Mouse (Mus musculus) embryonic facial prominence, embryonic 15.5 days (tissue): Measurements from ENCODE around the gene Gm4027. TPM values are rescaled to one million over a fixed set of nuclear protein-coding genes. Genes with fewer than 3 reads are reported as not detected.
"Not testable (repeated sequence)": the region's sequence is repeated elsewhere in the genome, so short reads cannot be mapped to it uniquely, and the experiment has no call there.

Experiments
- ATAC-seq: fragments of 200-750 bp; cut with Nextera tagmentation; 2 replicates; pipeline ENCODE4 v1.8.0; 2017; ENCODE audit warnings: low read depth, moderate TSS enrichment; ENCODE audit not compliant: insufficient number of reproducible peaks, low FRiP score, low TSS enrichment
- H3K27ac ChIP-seq: fragments of 300-500 bp; sonication (generic); replicated peaks from 2 replicates; pipeline ENCODE4 v1.5.1; 2015; ENCODE audit warnings: mild to moderate bottlenecking, inconsistent platforms
- H3K27me3 ChIP-seq: fragments of 300-500 bp; sonication (generic); 2 replicates; pipeline ENCODE4 v1.6.1; 2015; ENCODE audit warnings: inconsistent platforms
- H3K36me3 ChIP-seq: fragments of 300-500 bp; sonication (generic); 2 replicates; pipeline ENCODE4 v1.6.1; 2015; ENCODE audit warnings: mild to moderate bottlenecking, inconsistent platforms
- H3K4me1 ChIP-seq: fragments of 300-500 bp; sonication (generic); 2 replicates; pipeline ENCODE4 v1.6.1; 2015; ENCODE audit warnings: inconsistent platforms
- H3K4me2 ChIP-seq: fragments of 300-500 bp; sonication (generic); replicated peaks from 2 replicates; pipeline ENCODE4 v1.6.1; 2015; ENCODE audit warnings: mild to moderate bottlenecking, inconsistent platforms
- H3K4me3 ChIP-seq: fragments of 300-500 bp; sonication (generic); replicated peaks from 2 replicates; pipeline ENCODE4 v1.5.1; 2015; ENCODE audit warnings: mild to moderate bottlenecking, inconsistent platforms
- H3K9ac ChIP-seq: fragments of 300-500 bp; sonication (generic); 2 replicates; pipeline ENCODE4 v1.6.1; 2015; ENCODE audit warnings: inconsistent platforms
- H3K9me3 ChIP-seq: fragments of 300-500 bp; sonication (generic); replicated peaks from 2 replicates; pipeline ENCODE4 v1.6.1; 2016; ENCODE audit warnings: inconsistent platforms
- WGBS: fragments of 180-500 bp; shearing (Covaris S2); methylation state at CpG from one replicate; pipeline ENCODE4 v1.1.7; 2015; 5-methylcytosine and 5-hydroxymethylcytosine counted together
- polyA plus RNA-seq: library from polyadenylated mRNA; unstranded; fragments of >200 nt; fragmentation: Nextera tagmentation; extraction: Ambion mirVana; gene quantifications from 2 replicates; pipeline ENCODE4 v1.2.1, GENCODE M21; 2015

Gene Gm4027
- polyA plus RNA-seq = not detected in 2 replicates

DNA sequence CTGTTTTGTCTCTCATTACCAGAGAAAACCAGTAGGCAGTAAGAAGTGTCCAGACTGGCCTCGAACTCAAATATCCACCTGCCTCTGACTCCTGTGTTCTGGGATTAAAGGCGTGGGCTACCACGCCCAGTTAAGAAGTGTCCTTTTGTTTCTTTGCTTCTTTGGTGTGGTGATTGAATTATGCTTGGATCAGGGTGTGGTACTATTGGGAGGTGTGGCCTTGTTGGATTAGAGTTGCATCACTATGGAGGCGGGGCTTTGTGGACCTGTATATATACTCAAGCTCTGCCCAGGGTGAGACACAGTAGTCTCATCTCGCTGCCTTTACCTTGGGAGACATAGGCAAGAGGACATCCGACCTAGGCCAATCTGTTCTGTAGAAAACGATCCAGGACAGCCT, at the start of gene Gm4027:
TSS of gene Gm4027 (plus strand) at position 301 of the 400 bp plus-strand sequence.
- not testable (repeated sequence) for H3K9me3 ChIP-seq, H3K27me3 ChIP-seq, ATAC-seq, H3K4me3 ChIP-seq, H3K27ac ChIP-seq, H3K4me1 ChIP-seq, H3K9ac ChIP-seq, H3K36me3 ChIP-seq, H3K4me2 ChIP-seq
- 88% methylated on average over 5 of the region's 7 CpGs for WGBS

DNA sequence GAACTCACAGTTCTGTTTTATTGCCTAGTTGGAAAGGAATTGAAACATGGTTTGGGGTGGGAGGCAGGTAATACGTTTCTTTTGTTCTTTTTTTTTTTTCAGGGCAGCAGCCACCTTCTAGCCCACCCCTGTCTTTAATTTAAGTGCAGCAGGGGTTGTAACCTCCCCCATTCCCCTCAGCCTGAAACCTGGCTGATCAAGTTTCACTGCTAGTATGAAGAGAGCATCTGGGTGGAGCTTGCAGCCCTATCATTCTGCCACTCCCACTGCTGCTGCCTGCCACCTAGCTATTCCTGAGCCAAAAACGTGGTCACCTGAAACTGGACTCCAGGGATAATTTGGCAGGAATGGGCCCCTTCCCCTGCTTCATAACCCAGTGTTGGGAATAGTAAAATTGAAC, 17.3 kb upstream of the Gm4027 start:
- not testable (repeated sequence) for ATAC-seq, H3K4me3 ChIP-seq, H3K4me1 ChIP-seq, H3K27me3 ChIP-seq, H3K27ac ChIP-seq, H3K36me3 ChIP-seq, H3K9ac ChIP-seq, H3K4me2 ChIP-seq, H3K9me3 ChIP-seq
- WGBS = 0% methylated on average over 2 of the region's 2 CpGs

DNA sequence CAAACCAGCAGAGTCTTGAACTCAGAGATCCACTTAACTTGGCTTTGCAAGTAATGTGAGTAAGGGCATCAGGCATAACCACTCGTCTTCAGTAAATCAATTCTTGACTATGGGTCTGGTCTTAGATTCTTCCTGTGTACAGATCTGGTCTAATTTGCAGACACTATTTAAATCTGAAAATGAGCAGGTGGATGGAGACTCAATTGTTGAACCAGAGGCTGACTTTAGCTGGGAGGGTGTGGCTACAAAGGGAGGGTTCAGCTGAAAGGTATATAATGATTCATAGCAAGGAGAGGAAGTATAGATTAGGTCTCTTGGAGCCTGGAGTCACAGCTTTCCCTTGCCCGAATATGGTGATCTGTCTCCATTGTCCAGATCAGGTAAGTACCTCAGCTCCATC, 16.3 kb upstream of the Gm4027 start, which contains the start of gene Oog1:
TSS of gene Oog1 (plus strand) at position 301 of the 400 bp plus-strand sequence.
- H3K36me3 ChIP-seq, H3K27me3 ChIP-seq, ATAC-seq, H3K9me3 ChIP-seq, H3K4me2 ChIP-seq, H3K4me1 ChIP-seq, H3K27ac ChIP-seq, H3K9ac ChIP-seq, H3K4me3 ChIP-seq: not testable (repeated sequence)
- 59% methylated on average over 1 of the region's 2 CpGs for WGBS

DNA sequence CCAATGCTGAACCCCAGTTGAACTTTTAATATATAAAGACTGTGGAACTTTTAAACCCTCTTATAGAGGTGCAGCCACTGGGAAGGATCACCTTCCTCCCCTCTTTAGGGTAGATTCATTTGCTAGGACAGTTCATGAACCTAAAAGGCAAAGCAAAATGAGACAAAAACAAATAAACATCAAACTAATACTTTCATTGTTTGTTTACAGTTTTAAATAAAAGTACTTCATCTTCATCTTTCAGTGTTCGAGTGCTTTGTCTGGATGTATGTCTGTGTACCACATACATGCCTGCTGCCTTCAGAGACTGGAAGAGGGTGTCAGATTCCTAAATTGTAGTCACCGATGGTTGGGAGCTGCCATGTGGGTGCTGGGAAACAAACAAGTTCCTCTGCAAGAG, 25.9 kb downstream of the Gm4027 start, which contains the start of gene Gm16381:
TSS of gene Gm16381 (minus strand) at position 101 of the 400 bp plus-strand sequence.
- H3K4me3 ChIP-seq, H3K27me3 ChIP-seq, H3K9me3 ChIP-seq, H3K36me3 ChIP-seq, H3K4me1 ChIP-seq, H3K4me2 ChIP-seq, ATAC-seq, H3K9ac ChIP-seq, H3K27ac ChIP-seq: not testable (repeated sequence)
- WGBS = 85% methylated on average over 2 of the region's 2 CpGs

DNA sequence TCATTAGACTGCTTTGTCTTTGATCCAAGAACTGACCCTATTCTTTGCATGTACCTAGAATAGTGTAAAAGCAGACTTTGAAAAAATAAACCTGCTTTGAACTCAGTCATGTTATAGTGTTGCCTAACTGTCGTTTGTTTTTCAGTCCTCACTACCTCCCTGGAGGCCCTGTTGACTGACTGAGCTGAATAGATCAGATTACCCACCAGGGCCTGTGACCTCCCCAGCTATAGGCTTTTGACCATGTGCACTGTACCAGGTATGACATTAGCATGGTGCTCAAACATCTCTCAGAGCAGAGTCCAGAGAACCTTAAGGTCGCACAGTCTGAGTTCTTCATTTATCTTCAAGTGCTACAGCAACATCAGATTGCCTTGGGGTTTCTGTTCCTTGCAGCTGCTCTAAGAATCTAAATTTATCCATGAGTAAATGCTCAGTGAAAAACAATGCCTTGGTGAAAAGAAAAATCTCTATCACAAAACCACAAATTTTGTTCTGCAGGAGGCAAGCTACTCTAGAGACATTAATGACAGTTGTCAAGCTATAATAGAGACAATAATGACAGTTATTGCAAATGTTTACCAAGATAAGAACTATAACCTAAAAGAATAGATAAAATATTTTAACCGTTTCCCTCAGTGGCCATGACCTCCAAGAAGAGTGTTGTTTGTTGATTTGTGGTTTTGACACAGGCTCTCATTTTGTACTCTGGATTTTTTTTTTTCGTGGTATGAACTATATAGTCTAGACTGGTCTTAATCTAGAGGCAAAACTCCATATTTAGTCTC, 34.4 kb downstream of the Gm4027 start:
- not testable (repeated sequence) for H3K36me3 ChIP-seq, H3K27ac ChIP-seq, ATAC-seq, H3K4me2 ChIP-seq, H3K27me3 ChIP-seq, H3K9me3 ChIP-seq, H3K4me3 ChIP-seq, H3K4me1 ChIP-seq, H3K9ac ChIP-seq
- 69% methylated on average over 2 of the region's 4 CpGs for WGBS

Other genes with a start within 250 kb of the Gm4027 start
- 73.4 and 73.6 TPM in 2 replicates for gene Sptlc2, start 230.5 kb upstream of the Gm4027 start, polyA plus RNA-seq
- gene Slirp, start 175.0 kb upstream of the Gm4027 start, polyA plus RNA-seq = 276 and 281 TPM in 2 replicates
- gene Alkbh1, start 174.9 kb upstream of the Gm4027 start, polyA plus RNA-seq = 60.7 and 61.0 TPM in 2 replicates
- 113 and 121 TPM in 2 replicates for gene Snw1, start 146.6 kb upstream of the Gm4027 start, polyA plus RNA-seq
- gene Gm5788, start 124.1 kb upstream of the Gm4027 start, polyA plus RNA-seq = not detected in 2 replicates
- gene Gm8300, start 104.6 kb upstream of the Gm4027 start, polyA plus RNA-seq = not detected in 2 replicates
- gene Oog1, start 16.2 kb upstream of the Gm4027 start, polyA plus RNA-seq = not detected in 2 replicates
- not detected in 2 replicates for gene Gm16381, start 25.8 kb downstream of the Gm4027 start, polyA plus RNA-seq
- gene Gm21319, start 156.9 kb downstream of the Gm4027 start, polyA plus RNA-seq = not detected in 2 replicates
- not detected in 2 replicates for gene Gm21936, start 176.6 kb downstream of the Gm4027 start, polyA plus RNA-seq
- not detected in 2 replicates for gene BB287469, start 197.7 kb downstream of the Gm4027 start, polyA plus RNA-seq
- not detected in 2 replicates for gene Gm2001, start 223.5 kb downstream of the Gm4027 start, polyA plus RNA-seq